Mouse (Mus musculus): ENCODE measurements around the gene Aldh1l2. TPM values are rescaled to one million over a fixed set of nuclear protein-coding genes. Genes with fewer than 3 reads are reported as not detected.
"Not testable (repeated sequence)": the region's sequence is repeated elsewhere in the genome, so short reads cannot be mapped to it uniquely, and the experiment has no call there.

Gene Aldh1l2
- total and polyA plus RNA-seq, 2 experiments from 2014 or later, result 10.8 to 21.5 TPM

- Histone ChIP-seq H3K4me1 (ENCODE audit: insufficient read depth, low read length) (no peaks in the 10 kb centered on the region), H3K4me3 (ENCODE audit: low read depth, low read length) (peak overlapping the region; percentile 59), H3K27ac (ENCODE audit: low read depth, low read length) (peak overlapping the region; percentile 77), H3K36me3 (ENCODE audit: insufficient read depth, low read length) (no peaks in the 10 kb centered on the region), H3K9me3 (ENCODE audit: low read length) (no peaks in the 10 kb centered on the region), H3K4me2 (ENCODE audit: low read depth, low read length, poor library complexity, severe bottlenecking) (peak overlapping the region; percentile 78), H3K9ac (replicated peaks; ENCODE audit: low read length, poor library complexity, severe bottlenecking) (peak overlapping the region; percentile 85), H3K27me3 (ENCODE audit: insufficient read depth, low read length) (no peaks in the 10 kb centered on the region)
- WGBS, result under 1% methylated on average over 27 of the region's 27 CpGs
- peak; percentile 45 for ATAC-seq (ENCODE audit: low FRiP score)
- no peak for TF ChIP-seq CTCF (IDR thresholded peaks at IDR 0.05)
- DNase-seq (ENCODE audit: low spot score), result peak; percentile 67
Measured at GRCm38 (mm10) chr10:83533258-83533909, 556 bp downstream of the Aldh1l2 start.

GRCm38 (mm10) chr10:83530384-83530967 lies 3.5 kb downstream of the Aldh1l2 start:
- WGBS, result 89% methylated on average over 6 of the region's 6 CpGs
- TF ChIP-seq CTCF (IDR thresholded peaks at IDR 0.05), result no peak
- Histone ChIP-seq H3K36me3 (ENCODE audit: insufficient read depth, low read length) (0 out of 2 replicates have a peak, but pooled peaks cover 11% of the 10 kb centered on the region), H3K9me3 (ENCODE audit: low read length) (no peaks in the 10 kb centered on the region), H3K27ac (ENCODE audit: low read depth, low read length) (no peak overlapping the region), H3K4me2 (ENCODE audit: low read depth, low read length, poor library complexity, severe bottlenecking) (no peak overlapping the region), H3K4me1 (ENCODE audit: insufficient read depth, low read length) (no peaks in the 10 kb centered on the region), H3K9ac (replicated peaks; ENCODE audit: low read length, poor library complexity, severe bottlenecking) (no peak overlapping the region), H3K4me3 (ENCODE audit: low read depth, low read length) (no peak overlapping the region), H3K27me3 (ENCODE audit: insufficient read depth, low read length) (no peaks in the 10 kb centered on the region)
- ATAC-seq (ENCODE audit: low FRiP score), result no peak
- no peak for DNase-seq (ENCODE audit: low spot score)

- ATAC-seq (ENCODE audit: low FRiP score); H3K4me2 ChIP-seq (ENCODE audit: low read depth, low read length, poor library complexity, severe bottlenecking); H3K4me3 ChIP-seq (ENCODE audit: low read depth, low read length); H3K27me3 ChIP-seq (ENCODE audit: insufficient read depth, low read length); H3K9ac ChIP-seq (replicated peaks; ENCODE audit: low read length, poor library complexity, severe bottlenecking); H3K9me3 ChIP-seq (ENCODE audit: low read length); H3K27ac ChIP-seq (ENCODE audit: low read depth, low read length); DNase-seq (ENCODE audit: low spot score); H3K4me1 ChIP-seq (ENCODE audit: insufficient read depth, low read length): not testable (repeated sequence)
- H3K36me3 ChIP-seq (ENCODE audit: insufficient read depth, low read length), result peaks cover 23% of the 10 kb centered on the region
Measured at GRCm38 (mm10) chr10:83524238-83524637, 9.7 kb downstream of the Aldh1l2 start.

- Histone ChIP-seq H3K27ac (ENCODE audit: low read depth, low read length) (no peak overlapping the region), H3K36me3 (ENCODE audit: insufficient read depth, low read length) (peaks cover 28% of the 10 kb centered on the region), H3K4me3 (ENCODE audit: low read depth, low read length) (no peak overlapping the region), H3K9ac (replicated peaks; ENCODE audit: low read length, poor library complexity, severe bottlenecking) (no peak overlapping the region), H3K9me3 (ENCODE audit: low read length) (no peaks in the 10 kb centered on the region), H3K4me2 (ENCODE audit: low read depth, low read length, poor library complexity, severe bottlenecking) (no peak overlapping the region), H3K4me1 (ENCODE audit: insufficient read depth, low read length) (no peaks in the 10 kb centered on the region), H3K27me3 (ENCODE audit: insufficient read depth, low read length) (no peaks in the 10 kb centered on the region)
- no peak for ATAC-seq (ENCODE audit: low FRiP score)
- no peak for DNase-seq (ENCODE audit: low spot score)
- WGBS, result 86% methylated on average over 4 of the region's 4 CpGs
- TF ChIP-seq CTCF (IDR thresholded peaks at IDR 0.05), result peak; percentile 49
Measured at GRCm38 (mm10) chr10:83520990-83521389, 12.9 kb downstream of the Aldh1l2 start.

- no peaks in the 10 kb centered on the region for H3K27me3 ChIP-seq (ENCODE audit: insufficient read depth, low read length)
- H3K27ac ChIP-seq (ENCODE audit: low read depth, low read length), result no peak overlapping the region
- DNase-seq (ENCODE audit: low spot score) (no peak), ATAC-seq (ENCODE audit: low FRiP score) (no peak)
- H3K4me2 ChIP-seq (ENCODE audit: low read depth, low read length, poor library complexity, severe bottlenecking), result no peak overlapping the region
- 88% methylated on average over 8 of the region's 8 CpGs for WGBS
- no peak overlapping the region for H3K9ac ChIP-seq (replicated peaks; ENCODE audit: low read length, poor library complexity, severe bottlenecking)
- H3K4me1 ChIP-seq (ENCODE audit: insufficient read depth, low read length), result no peaks in the 10 kb centered on the region
- no peak for TF ChIP-seq CTCF (IDR thresholded peaks at IDR 0.05)
- no peak overlapping the region for H3K4me3 ChIP-seq (ENCODE audit: low read depth, low read length)
- H3K36me3 ChIP-seq (ENCODE audit: insufficient read depth, low read length), result peaks cover 26% of the 10 kb centered on the region
- no peaks in the 10 kb centered on the region for H3K9me3 ChIP-seq (ENCODE audit: low read length)
Measured at GRCm38 (mm10) chr10:83513736-83514135, 20.2 kb downstream of the Aldh1l2 start.

- Histone ChIP-seq H3K4me3 (ENCODE audit: low read depth, low read length) (no peak overlapping the region), H3K4me2 (ENCODE audit: low read depth, low read length, poor library complexity, severe bottlenecking) (no peak overlapping the region), H3K9ac (replicated peaks; ENCODE audit: low read length, poor library complexity, severe bottlenecking) (no peak overlapping the region), H3K9me3 (ENCODE audit: low read length) (no peaks in the 10 kb centered on the region), H3K27ac (ENCODE audit: low read depth, low read length) (no peak overlapping the region), H3K4me1 (ENCODE audit: insufficient read depth, low read length) (no peaks in the 10 kb centered on the region), H3K36me3 (ENCODE audit: insufficient read depth, low read length) (peaks cover 33% of the 10 kb centered on the region), H3K27me3 (ENCODE audit: insufficient read depth, low read length) (no peaks in the 10 kb centered on the region)
- ATAC-seq (ENCODE audit: low FRiP score), result no peak
- 85% methylated on average over 5 of the region's 5 CpGs for WGBS
- DNase-seq (ENCODE audit: low spot score), result no peak
- TF ChIP-seq CTCF (IDR thresholded peaks at IDR 0.05), result no peak
Measured at GRCm38 (mm10) chr10:83511304-83511703, 22.6 kb downstream of the Aldh1l2 start.
